Mouse (Mus musculus): ENCODE data around the gene Phlpp1.

DNA sequence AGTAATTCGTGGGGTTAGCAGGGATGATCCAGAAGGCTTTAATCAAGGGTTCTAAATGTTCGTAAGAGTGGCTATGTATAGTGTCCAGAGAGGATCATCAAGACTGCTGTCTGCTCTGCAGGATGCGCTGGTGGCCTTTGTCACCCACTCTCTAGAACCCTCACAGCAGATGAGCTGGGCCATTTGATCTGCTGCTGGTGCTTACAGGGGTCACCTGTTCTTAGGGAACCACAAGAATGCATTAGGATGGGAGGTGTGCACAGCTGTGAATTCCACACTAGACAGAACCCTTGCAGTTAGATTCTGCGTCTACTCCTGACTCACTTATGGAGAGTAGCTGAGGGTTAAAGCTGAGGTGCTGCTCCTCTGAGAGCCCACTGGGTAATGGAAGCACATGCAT is 182.4 kb downstream of the Phlpp1 start:
- TF ChIP-seq POLR2A (IDR thresholded peaks at IDR 0.05; ENCODE audit: extremely low read depth, insufficient read depth, low read length): no peak
- no peak for TF ChIP-seq CTCF (IDR thresholded peaks at IDR 0.05; ENCODE audit: extremely low read depth, insufficient read depth, low read length)

All from cortical plate, adult 2 months (tissue).